Mouse (Mus musculus): Measurements from ENCODE around the gene Pik3r4. TPM values are rescaled to one million over a fixed set of nuclear protein-coding genes. Genes with fewer than 3 reads are reported as not detected.
A peak's percentile ranks its signal among the peaks of the same experiment; 100 is the strongest.

The Pik3r4 gene
- polyA plus RNA-seq, 1 experiment from 2014 or later: 22.7 TPM

GRCm38 (mm10) chr9:105701966-105702365 lies 59.2 kb downstream of the Pik3r4 start:
- H3K4me1 ChIP-seq: peaks cover 16% of the 10 kb centered on the region
- no peak overlapping the region for H3K4me2 ChIP-seq (replicated peaks)
- H3K27me3 ChIP-seq: no peaks in the 10 kb centered on the region
- no peaks in the 10 kb centered on the region for H3K36me3 ChIP-seq
- no peak overlapping the region for H3K27ac ChIP-seq
- no peaks in the 10 kb centered on the region for H3K9me3 ChIP-seq
- H3K4me3 ChIP-seq: no peak overlapping the region
- no peak overlapping the region for H3K9ac ChIP-seq
- ATAC-seq (ENCODE audit: low FRiP score, low read depth): no peak
- 81% methylated on average over 9 of the region's 9 CpGs for WGBS

GRCm38 (mm10) chr9:105704226-105704932 lies 61.6 kb downstream of the Pik3r4 start:
- no peaks in the 10 kb centered on the region for H3K27me3 ChIP-seq
- 84% methylated on average over 16 of the region's 16 CpGs for WGBS
- H3K4me3 ChIP-seq: no peak overlapping the region
- no peaks in the 10 kb centered on the region; the same call in 1 of the 2 replicates for H3K4me1 ChIP-seq
- H3K4me2 ChIP-seq (replicated peaks): no peak overlapping the region
- H3K36me3 ChIP-seq: no peaks in the 10 kb centered on the region
- H3K9ac ChIP-seq: no peak overlapping the region
- H3K9me3 ChIP-seq: no peaks in the 10 kb centered on the region
- no peak for ATAC-seq (ENCODE audit: low FRiP score, low read depth)
- H3K27ac ChIP-seq: no peak overlapping the region

GRCm38 (mm10) chr9:105705011-105705410 lies 62.2 kb downstream of the Pik3r4 start:
- ATAC-seq (ENCODE audit: low FRiP score, low read depth): no peak
- 93% methylated on average over 1 of the region's 1 CpGs for WGBS
- H3K36me3 ChIP-seq: no peaks in the 10 kb centered on the region

GRCm38 (mm10) chr9:105712049-105712448 lies 69.3 kb downstream of the Pik3r4 start:
- no peak overlapping the region for H3K27ac ChIP-seq
- H3K4me3 ChIP-seq: no peak overlapping the region
- no peak overlapping the region for H3K9ac ChIP-seq
- no peaks in the 10 kb centered on the region for H3K9me3 ChIP-seq
- no peak overlapping the region for H3K4me2 ChIP-seq (replicated peaks)
- H3K27me3 ChIP-seq: no peaks in the 10 kb centered on the region
- no peaks in the 10 kb centered on the region for H3K36me3 ChIP-seq
- no peak for ATAC-seq (ENCODE audit: low FRiP score, low read depth)
- WGBS: 94% methylated on average over 3 of the region's 3 CpGs
- 0 out of 2 replicates have a peak, but pooled peaks cover 4% of the 10 kb centered on the region for H3K4me1 ChIP-seq

More at GRCm38 (mm10) chr9:105705011-105705410, 62.2 kb downstream of the Pik3r4 start:
- H3K9ac ChIP-seq: no peak overlapping the region
- H3K4me3 ChIP-seq: no peak overlapping the region
- H3K9me3 ChIP-seq: no peaks in the 10 kb centered on the region
- no peak overlapping the region for H3K27ac ChIP-seq
- no peaks in the 10 kb centered on the region for H3K27me3 ChIP-seq
- H3K4me2 ChIP-seq (replicated peaks): no peak overlapping the region
- H3K4me1 ChIP-seq: no peaks in the 10 kb centered on the region; the same call in 1 of the 2 replicates

GRCm38 (mm10) chr9:105719367-105719766 lies 76.6 kb downstream of the Pik3r4 start:
- H3K27me3 ChIP-seq: no peaks in the 10 kb centered on the region
- no peak overlapping the region for H3K4me3 ChIP-seq
- 27% methylated on average over 7 of the region's 7 CpGs for WGBS
- no peaks in the 10 kb centered on the region for H3K36me3 ChIP-seq
- 0 out of 2 replicates have a peak, but pooled peaks cover 4% of the 10 kb centered on the region for H3K4me1 ChIP-seq
- H3K9ac ChIP-seq: no peak overlapping the region
- H3K4me2 ChIP-seq (replicated peaks): no peak overlapping the region
- H3K27ac ChIP-seq: no peak overlapping the region
- no peak for ATAC-seq (ENCODE audit: low FRiP score, low read depth)
- H3K9me3 ChIP-seq: no peaks in the 10 kb centered on the region

GRCm38 (mm10) chr9:105719851-105720395 lies 77.1 kb downstream of the Pik3r4 start:
- Histone ChIP-seq H3K4me3 (no peak overlapping the region), H3K4me1 (no peaks in the 10 kb centered on the region), H3K36me3 (no peaks in the 10 kb centered on the region), H3K9ac (no peak overlapping the region), H3K27ac (no peak overlapping the region), H3K4me2 (replicated peaks) (no peak overlapping the region), H3K9me3 (no peaks in the 10 kb centered on the region), H3K27me3 (no peaks in the 10 kb centered on the region)
- ATAC-seq (ENCODE audit: low FRiP score, low read depth): no peak
- 56% methylated on average over 5 of the region's 5 CpGs for WGBS

- Histone ChIP-seq H3K4me3 (no peak overlapping the region), H3K36me3 (no peaks in the 10 kb centered on the region), H3K27ac (no peak overlapping the region), H3K27me3 (no peaks in the 10 kb centered on the region), H3K9me3 (no peaks in the 10 kb centered on the region), H3K4me1 (no peaks in the 10 kb centered on the region), H3K4me2 (replicated peaks) (no peak overlapping the region), H3K9ac (no peak overlapping the region)
- 71% methylated on average over 4 of the region's 4 CpGs for WGBS
- no peak for ATAC-seq (ENCODE audit: low FRiP score, low read depth)
These were observed 77.7 kb downstream of the Pik3r4 start for GRCm38 (mm10) chr9:105720430-105720829.

GRCm38 (mm10) chr9:105731976-105732375 lies 89.2 kb downstream of the Pik3r4 start:
- H3K4me1 ChIP-seq: peaks cover 10% of the 10 kb centered on the region
- H3K36me3 ChIP-seq: no peaks in the 10 kb centered on the region
- no peak overlapping the region for H3K4me2 ChIP-seq (replicated peaks)
- H3K9ac ChIP-seq: no peak overlapping the region
- H3K4me3 ChIP-seq: no peak overlapping the region
- no peaks in the 10 kb centered on the region for H3K27me3 ChIP-seq
- peak overlapping the region; percentile 22; the same call in 1 of the 2 replicates for H3K27ac ChIP-seq
- peak; percentile 78 for ATAC-seq (ENCODE audit: low FRiP score, low read depth)
- WGBS: 42% methylated on average over 7 of the region's 7 CpGs
- no peaks in the 10 kb centered on the region for H3K9me3 ChIP-seq

- Histone ChIP-seq H3K27ac (no peak overlapping the region), H3K4me2 (replicated peaks) (no peak overlapping the region), H3K4me3 (no peak overlapping the region), H3K36me3 (no peaks in the 10 kb centered on the region), H3K9me3 (no peaks in the 10 kb centered on the region), H3K9ac (no peak overlapping the region), H3K27me3 (no peaks in the 10 kb centered on the region), H3K4me1 (peaks cover 18% of the 10 kb centered on the region)
- no peak for ATAC-seq (ENCODE audit: low FRiP score, low read depth)
- 65% methylated on average over 2 of the region's 2 CpGs for WGBS
These were observed 91.9 kb downstream of the Pik3r4 start for GRCm38 (mm10) chr9:105734651-105735050.

GRCm38 (mm10) chr9:105735195-105735594 lies 92.4 kb downstream of the Pik3r4 start:
- Histone ChIP-seq H3K27me3 (no peaks in the 10 kb centered on the region), H3K9ac (no peak overlapping the region), H3K4me3 (no peak overlapping the region), H3K9me3 (no peaks in the 10 kb centered on the region), H3K4me2 (replicated peaks) (no peak overlapping the region), H3K36me3 (no peaks in the 10 kb centered on the region), H3K4me1 (peaks cover 18% of the 10 kb centered on the region), H3K27ac (no peak overlapping the region)
- 81% methylated on average over 5 of the region's 5 CpGs for WGBS
- no peak for ATAC-seq (ENCODE audit: low FRiP score, low read depth)
